12 mouse cellular contexts compared by ENCODE assay signal in the genomic region with DNA sequence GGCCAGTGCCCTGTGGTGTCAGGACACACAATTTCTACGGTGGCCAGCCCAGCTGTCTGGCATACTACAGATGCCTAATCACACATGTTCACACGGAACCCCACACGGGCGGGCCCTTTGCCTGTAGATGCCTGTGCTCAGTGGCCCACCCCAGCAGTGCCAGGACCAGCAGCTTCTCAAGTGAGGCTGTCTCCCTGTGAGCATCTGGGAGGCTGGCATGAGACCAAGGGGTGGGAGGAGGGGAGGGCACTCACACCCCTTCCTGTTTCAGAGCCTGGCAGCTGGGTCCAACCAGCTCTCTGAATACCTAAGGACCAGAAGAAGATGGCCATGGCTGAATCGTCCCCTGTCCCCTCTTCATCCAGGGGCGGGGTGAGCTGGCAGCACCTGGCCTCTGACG. TPM values are rescaled to one million over a fixed set of nuclear protein-coding genes. Genes with fewer than 3 reads are reported as not detected.
A peak's percentile ranks its signal among the peaks of the same experiment; 100 is the strongest.
DNase-seq lines count a peak whose midpoint lies in the region; ATAC-seq and TF ChIP-seq lines count a peak whose summit lies in the region.
"Had no signal": no experiment of that assay in that cellular context is flagged by ENCODE, and none has a peak within 500 bp of the region (broad histone marks: within the 10 kb centered on the region; RNA-seq: fewer than 3 reads in every experiment).

No protein-coding gene starts in this region.

- TF ChIP-seq CTCF in gastrocnemius, adult 2 months (IDR thresholded peaks at IDR 0.05): no peak

- no peaks in the 10 kb centered on the region for H3K9me3 ChIP-seq in neural tube, embryonic 12.5 days
- H3K9me3 ChIP-seq in hindbrain, embryonic 16.5 days (ENCODE audit: control insufficient read depth, low read length): no peaks in the 10 kb centered on the region

- H3K9ac ChIP-seq in neural tube, embryonic 12.5 days: no peak overlapping the region
- H3K9ac ChIP-seq in hindbrain, embryonic 16.5 days (ENCODE audit: low read depth, low read length): no peak overlapping the region
- H3K9ac ChIP-seq: lung, embryonic 14.5 days had no signal

- peaks cover 12% of the 10 kb centered on the region for H3K4me1 ChIP-seq in neural tube, embryonic 12.5 days
- peaks cover 28% of the 10 kb centered on the region for H3K4me1 ChIP-seq in hindbrain, embryonic 16.5 days (ENCODE audit: control insufficient read depth, insufficient read depth, low read depth, low read length)

- no peak overlapping the region for H3K4me3 ChIP-seq in gastrocnemius, adult 2 months
- H3K4me3 ChIP-seq in neural tube, embryonic 12.5 days: no peak overlapping the region
- no peak overlapping the region for H3K4me3 ChIP-seq in hindbrain, embryonic 16.5 days (ENCODE audit: low read length)

- no peaks in the 10 kb centered on the region for H3K27me3 ChIP-seq in neural tube, embryonic 12.5 days (replicated peaks)
- no peaks in the 10 kb centered on the region for H3K27me3 ChIP-seq in hindbrain, embryonic 16.5 days (replicated peaks; ENCODE audit: control insufficient read depth, insufficient read depth, low read length)

- peak; percentile 78 for ATAC-seq in neural tube, embryonic 12.5 days (ENCODE audit: low FRiP score, low read depth)
- peak; percentile 76 for ATAC-seq in hindbrain, embryonic 16.5 days

- WGBS in neural tube, embryonic 12.5 days: 73% methylated on average over 7 of the region's 7 CpGs
- 47% methylated on average over 7 of the region's 7 CpGs for WGBS in hindbrain, embryonic 16.5 days

- intact Hi-C loops in gastrocnemius, postnatal 14 days (cut with DNase I; ENCODE audit: low total_unique reads): no loop called here
- intact Hi-C loops in gastrocnemius, adult 2 months (cut with DNase I): no loop called here

- no peak overlapping the region for H3K4me2 ChIP-seq in neural tube, embryonic 12.5 days (replicated peaks)
- no peak overlapping the region for H3K4me2 ChIP-seq in hindbrain, embryonic 16.5 days (ENCODE audit: low read length)
- H3K4me2 ChIP-seq: lung, embryonic 14.5 days had no signal

- DNase-seq in gastrocnemius, postnatal 14 days: peak; percentile 45
- DNase-seq in gastrocnemius, adult 2 months: no peak
- DNase-seq in neural tube, embryonic 10.5 days (ENCODE audit: extremely low spot score, low spot score): no peak
- DNase-seq in right cerebral cortex, postnatal 4 days: peak; percentile 55
- DNase-seq in urinary bladder, postnatal 4 days (ENCODE audit: low spot score in 2 of 2): no peak
- no peak for DNase-seq in spleen, postnatal 36 days (ENCODE audit: low spot score in 2 of 2)
- DNase-seq: lung, embryonic 14.5 days had no signal

- H3K27ac ChIP-seq in gastrocnemius, adult 2 months: no peak overlapping the region
- H3K27ac ChIP-seq in neural tube, embryonic 12.5 days: no peak overlapping the region
- peak overlapping the region; percentile 31 for H3K27ac ChIP-seq in hindbrain, embryonic 16.5 days (ENCODE audit: low read depth, low read length)

- no peaks in the 10 kb centered on the region for H3K36me3 ChIP-seq in neural tube, embryonic 12.5 days
- H3K36me3 ChIP-seq in hindbrain, embryonic 16.5 days (ENCODE audit: control insufficient read depth, insufficient read depth, low read length): no peaks in the 10 kb centered on the region

RNA-seq across cellular contexts. Expression of gene Kcnk15, which starts 22.0 kb away (rescaled TPM):
- not detected for total RNA-seq in gastrocnemius, postnatal 14 days (2021)
- total RNA-seq in gastrocnemius, adult 2 months (2021): not detected
- polyA plus RNA-seq in neural tube, embryonic 12.5 days (2016; fragmentation: Nextera tagmentation; extraction: Ambion mirVana): 0.10 TPM in 1 of 2 replicates, not detected in the other
- 0.24 and 0.30 TPM in 2 replicates for polyA plus RNA-seq in hindbrain, embryonic 16.5 days (2015; fragmentation: Nextera tagmentation; extraction: Ambion mirVana)
- polyA plus RNA-seq: heart, postnatal 0 days; large intestine, adult 2 months; lung, embryonic 14.5 days; testis, adult 2 months had no signal

RNA-seq across cellular contexts. Expression of gene Rims4, which starts 43.0 kb away (rescaled TPM):
- under 1 TPM; 0.60 to 0.62 TPM for total RNA-seq in gastrocnemius, postnatal 14 days (2021)
- total RNA-seq in gastrocnemius, adult 2 months (2021): 1 to 10 TPM; 1.2 to 3.2 TPM
- polyA plus RNA-seq in neural tube, embryonic 12.5 days (2016; fragmentation: Nextera tagmentation; extraction: Ambion mirVana): 5.0 and 5.2 TPM in 2 replicates
- polyA plus RNA-seq in hindbrain, embryonic 16.5 days (2015; fragmentation: Nextera tagmentation; extraction: Ambion mirVana): 7.9 and 16.6 TPM in 2 replicates

RNA-seq across cellular contexts. Expression of gene Ccn5, which starts 54.8 kb away (rescaled TPM):
- under 1 TPM; 0.27 to 0.39 TPM for total RNA-seq in gastrocnemius, postnatal 14 days (2021)
- total RNA-seq in gastrocnemius, adult 2 months (2021): 1 to 10 TPM in 1 of 2 experiments, under 1 TPM in 1; 0.87 to 1.8 TPM
- polyA plus RNA-seq in neural tube, embryonic 12.5 days (2016; fragmentation: Nextera tagmentation; extraction: Ambion mirVana): 0.14 and 0.41 TPM in 2 replicates
- polyA plus RNA-seq in hindbrain, embryonic 16.5 days (2015; fragmentation: Nextera tagmentation; extraction: Ambion mirVana): 0.20 and 0.31 TPM in 2 replicates

Comparison
In these comparisons a context has a peak if more than half of its experiments do, and no peak if none do; other contexts are left out.
1. DNase-seq: peak in gastrocnemius, postnatal 14 days (single experiment) and right cerebral cortex, postnatal 4 days (single experiment); none in gastrocnemius, adult 2 months (single experiment), neural tube, embryonic 10.5 days (single experiment), urinary bladder, postnatal 4 days (0 of 2) and spleen, postnatal 36 days (0 of 2).